Mouse (Mus musculus): Measurements from ENCODE around the gene Dnmbp. TPM values are rescaled to one million over a fixed set of nuclear protein-coding genes. Genes with fewer than 3 reads are reported as not detected.

Gene Dnmbp
- 10 to 100 TPM in 1 of 2 experiments, 1 to 10 TPM in 1; 10.0 to 13.3 TPM for total RNA-seq (2021)

DNA sequence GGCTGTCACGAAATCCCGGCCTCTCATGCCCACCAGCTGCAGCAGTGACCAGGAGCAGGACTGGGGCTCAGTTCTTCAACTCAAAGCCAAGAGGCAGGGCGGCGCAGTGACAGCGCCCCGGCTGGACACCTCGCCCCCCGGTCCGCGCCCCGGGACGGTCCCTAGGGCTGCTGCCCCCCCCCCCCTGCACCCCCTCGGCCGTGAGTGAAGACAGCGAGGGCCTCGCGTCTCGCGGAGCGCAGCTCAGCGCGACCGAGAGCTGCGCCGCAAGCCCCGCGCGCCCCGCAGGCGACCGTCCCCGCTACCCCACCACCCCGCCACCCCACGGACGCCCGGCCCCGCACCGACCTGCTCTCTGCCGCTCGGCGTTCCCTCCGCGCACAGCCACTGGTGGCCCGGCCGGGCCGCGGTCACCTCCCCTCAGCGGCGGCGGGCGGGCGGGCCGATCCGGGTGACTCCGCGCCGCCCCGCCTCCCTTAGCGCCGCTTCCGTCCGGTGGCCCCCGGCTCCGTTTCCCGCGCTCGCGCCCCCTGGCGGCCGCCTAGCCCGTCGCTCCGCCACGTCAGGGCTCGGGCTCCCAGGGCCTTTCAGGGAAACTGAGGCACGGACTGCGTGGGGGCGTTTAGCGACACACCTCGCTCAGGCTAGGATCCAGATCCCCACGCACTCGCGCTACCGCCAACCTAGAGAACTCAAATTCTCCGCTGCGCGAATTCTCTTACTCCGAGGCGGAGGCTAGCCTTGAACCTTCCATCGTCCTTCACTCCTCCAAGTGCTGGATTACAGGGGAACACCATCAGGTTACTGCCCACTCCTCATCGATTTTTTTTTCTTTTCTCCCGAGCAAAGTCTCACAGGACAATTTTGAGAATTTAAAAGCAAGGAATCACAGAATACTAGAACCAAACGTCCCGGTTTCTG is at the start of gene Dnmbp:
TSS of gene Dnmbp (minus strand) at position 423 of the 921 bp plus-strand sequence.
- peak; percentile 61 to 76 for DNase-seq (ENCODE audit: low spot score in 2 of 2)
- intact Hi-C loops (cut with DNase I), result loop anchor here (1.0 to 5.0 kb wide), 3 partner anchors 61 to 108 kb away; no protein-coding TSS in a partner anchor

DNA sequence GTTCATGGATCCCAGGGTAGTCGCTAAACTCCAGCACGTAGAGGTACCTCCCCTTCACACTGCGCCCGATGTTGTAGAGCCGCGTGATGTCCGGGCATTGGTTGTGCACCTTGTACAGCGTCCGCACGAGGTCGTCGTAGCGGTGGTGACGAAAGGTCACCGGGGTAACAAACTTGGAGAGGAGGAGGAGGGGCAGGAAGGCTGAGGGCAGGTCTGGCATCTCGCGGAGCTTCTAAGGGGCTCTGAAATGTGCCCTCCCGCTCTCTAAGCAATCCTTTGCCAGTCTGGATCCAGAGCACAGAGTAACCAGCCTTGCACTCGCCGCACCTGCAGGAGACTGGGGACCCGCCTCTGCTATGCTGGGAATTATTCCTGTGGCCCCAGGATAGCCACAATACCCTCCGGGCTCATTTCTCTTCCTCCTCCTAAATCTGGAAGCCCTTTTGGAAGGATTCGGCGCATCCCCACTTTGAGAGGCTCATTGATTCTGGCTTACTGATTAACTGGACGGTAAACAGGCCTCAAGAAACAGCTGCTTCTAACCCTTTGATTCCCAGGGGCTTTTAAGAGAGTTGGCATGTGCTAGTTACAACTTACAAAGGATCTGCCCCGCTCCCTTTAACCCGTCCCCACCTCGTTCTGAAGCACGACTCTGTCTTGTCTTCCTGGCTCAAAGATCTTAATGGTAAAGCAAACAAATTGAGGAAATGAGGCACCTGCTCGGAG is 46.2 kb upstream of the Dnmbp start, which contains the start of gene Cpn1:
TSS of gene Cpn1 (minus strand) at position 488 of the 726 bp plus-strand sequence.
- DNase-seq (ENCODE audit: low spot score in 2 of 2), result no peak
- intact Hi-C loops (cut with DNase I), result no loop called here

DNA sequence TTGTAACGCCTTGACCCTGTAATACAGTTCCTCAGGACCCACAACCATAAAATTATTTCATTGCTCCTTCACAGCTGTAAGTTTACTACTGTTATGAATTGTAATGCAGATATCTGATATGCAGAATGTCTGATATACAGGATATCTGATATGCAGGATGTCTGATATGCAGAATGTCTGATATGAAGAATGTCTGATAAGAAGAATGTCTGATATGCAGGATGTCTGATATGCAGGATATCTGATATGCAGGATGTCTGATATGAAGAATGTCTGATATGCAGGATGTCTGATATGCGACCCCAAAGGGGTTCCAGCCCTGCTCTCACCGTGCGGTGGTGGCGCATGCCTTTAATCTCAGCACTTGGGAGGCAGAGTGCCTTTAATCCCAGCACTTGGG is 42.0 kb upstream of the Dnmbp start:
- intact Hi-C loops (cut with DNase I), result no loop called here
- no peak for DNase-seq (ENCODE audit: low spot score in 2 of 2)

DNA sequence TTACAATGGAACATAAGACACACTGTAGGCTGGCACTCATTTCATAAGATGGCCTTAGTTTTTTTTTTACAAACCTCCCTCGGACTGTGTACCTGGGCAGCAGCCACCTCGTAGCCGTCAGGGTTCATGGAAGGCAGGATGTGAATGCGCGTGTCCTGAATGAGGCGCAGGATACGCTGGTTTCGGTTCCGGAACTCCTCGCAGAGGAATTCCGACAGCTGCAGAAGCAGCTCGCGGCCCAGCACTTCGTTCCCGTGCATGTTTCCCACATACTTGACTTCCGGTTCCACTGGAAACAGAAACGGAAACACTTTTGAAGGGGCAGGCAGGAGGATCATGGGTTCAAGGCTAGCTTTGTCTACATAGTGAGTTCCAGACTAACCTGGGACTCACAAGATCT is 40.7 kb upstream of the Dnmbp start:
- intact Hi-C loops (cut with DNase I), result no loop called here

DNA sequence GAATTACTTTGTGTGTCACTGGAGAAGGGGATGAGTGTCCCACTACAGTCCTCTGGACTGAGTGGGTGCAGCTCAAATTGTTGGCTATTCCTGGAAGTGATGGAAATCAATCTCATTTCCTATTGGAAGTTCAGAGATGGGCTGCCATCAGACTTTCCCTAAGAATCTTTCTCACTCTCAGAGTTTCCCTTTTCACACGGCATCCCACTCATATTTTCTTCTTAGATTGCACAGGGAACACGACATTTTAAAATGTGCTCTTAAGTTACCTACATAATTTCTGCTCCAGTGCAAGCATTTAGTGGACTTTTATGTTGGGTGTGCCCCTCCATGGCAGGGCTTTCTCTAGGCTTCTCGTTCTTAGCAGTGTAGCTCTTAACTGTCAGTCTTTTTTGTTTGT is 37.8 kb upstream of the Dnmbp start:
- DNase-seq (ENCODE audit: low spot score in 2 of 2), result peak in 1 of 2 experiments; percentile 27
- intact Hi-C loops (cut with DNase I), result no loop called here

More for the DNA sequence above, 40.7 kb upstream of the Dnmbp start:
- no peak for DNase-seq (ENCODE audit: low spot score in 2 of 2)

GRCm38 (mm10) chr19:43976661-43977060 is 36.7 kb upstream of the Dnmbp start:
- intact Hi-C loops (cut with DNase I), result no loop called here
- peak in 1 of 2 experiments; percentile 38 for DNase-seq (ENCODE audit: low spot score in 2 of 2)

DNA sequence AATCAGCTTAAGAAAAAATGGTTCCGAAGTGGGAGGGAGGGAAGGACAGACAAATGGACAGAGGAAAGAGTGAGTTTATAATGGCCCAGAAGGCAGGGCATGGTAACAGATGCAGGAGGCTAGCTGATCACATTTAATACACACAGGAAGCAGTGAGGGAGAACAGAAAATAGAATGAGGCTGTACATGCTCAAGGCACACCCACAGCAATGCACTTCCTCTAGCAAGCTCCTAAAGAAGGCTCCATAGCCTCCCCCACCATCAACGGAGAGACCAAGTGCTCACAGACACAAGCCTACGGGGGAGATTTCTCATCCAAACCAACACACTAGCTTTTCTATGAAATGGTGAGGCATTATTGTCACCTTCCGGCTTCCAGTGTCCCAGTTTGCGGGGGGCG is 34.2 kb upstream of the Dnmbp start:
- DNase-seq (ENCODE audit: low spot score in 2 of 2), result peak in 1 of 2 experiments; percentile 70
- intact Hi-C loops (cut with DNase I), result no loop called here

DNA sequence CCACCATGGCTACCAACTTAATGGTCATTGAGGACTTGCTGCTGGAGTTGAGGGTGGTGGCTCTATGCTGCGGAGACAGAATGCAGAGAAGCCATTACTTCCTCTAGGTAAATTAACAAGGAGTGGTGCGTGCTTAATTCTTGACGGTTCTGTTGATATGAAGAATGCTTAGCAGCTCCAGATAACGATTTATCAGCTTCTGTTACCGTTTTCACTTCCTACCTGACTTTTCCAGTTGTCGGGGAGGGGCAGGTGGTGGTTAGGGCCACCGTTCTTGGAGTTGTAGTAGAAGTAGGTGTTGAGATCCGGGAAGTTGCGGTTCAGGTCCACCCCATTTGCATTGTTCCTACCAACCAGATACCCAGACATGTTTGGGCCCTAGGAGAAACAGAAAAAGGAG is 33.7 kb upstream of the Dnmbp start:
- intact Hi-C loops (cut with DNase I), result no loop called here
- DNase-seq (ENCODE audit: low spot score in 2 of 2), result no peak

DNA sequence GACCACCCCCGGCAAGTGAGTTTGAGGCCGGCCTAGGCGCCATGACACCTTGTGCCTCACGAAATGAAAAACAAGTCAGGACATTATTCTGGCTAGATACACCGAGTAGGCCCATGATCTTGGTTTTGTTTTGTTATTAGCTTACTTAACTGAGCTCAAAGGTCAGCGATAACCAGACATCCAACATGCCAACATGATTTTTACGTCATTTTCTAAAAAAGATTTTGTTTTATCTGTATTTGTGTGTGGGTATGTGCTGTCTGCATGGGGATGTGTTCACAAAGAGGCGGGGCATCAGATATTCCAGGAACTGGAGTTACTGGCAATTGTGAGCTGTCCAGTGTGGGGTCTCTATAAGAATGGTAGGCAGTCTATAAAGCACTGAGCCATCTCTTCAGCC is 32.1 kb upstream of the Dnmbp start:
- intact Hi-C loops (cut with DNase I), result no loop called here
- no peak for DNase-seq (ENCODE audit: low spot score in 2 of 2)

DNA sequence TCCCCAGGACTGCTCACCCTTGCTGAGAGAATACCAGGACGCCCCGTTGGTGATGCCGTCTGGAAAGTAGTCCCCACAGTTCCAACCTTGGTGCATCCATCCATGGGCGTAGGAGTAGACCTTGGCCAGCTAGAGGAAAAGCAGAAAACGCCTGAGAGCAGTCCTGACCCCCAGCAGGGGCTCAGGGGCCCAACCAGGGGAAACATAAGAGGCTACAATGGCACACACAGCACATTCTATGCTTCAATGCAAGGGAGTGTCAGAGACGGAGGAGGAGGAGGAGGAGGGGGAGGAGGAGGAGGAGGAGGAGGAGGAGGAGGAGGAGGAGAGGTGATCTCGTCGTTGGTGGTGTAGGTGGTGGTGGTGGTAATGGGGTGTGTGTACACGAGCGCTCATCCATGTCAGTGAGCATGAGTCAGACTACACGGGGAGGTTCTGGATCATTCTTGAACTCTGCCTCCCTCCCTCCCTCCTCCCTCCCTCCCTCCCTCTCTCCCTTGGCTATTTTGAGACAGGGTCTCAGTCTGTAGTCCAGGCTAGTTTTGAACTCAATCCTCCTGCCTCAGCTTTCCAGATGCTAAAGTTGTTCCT is 28.5 kb upstream of the Dnmbp start:
- intact Hi-C loops (cut with DNase I), result no loop called here
- DNase-seq (ENCODE audit: low spot score in 2 of 2), result no peak

- DNase-seq (ENCODE audit: low spot score in 2 of 2), result no peak
- intact Hi-C loops (cut with DNase I), result no loop called here
Observed at GRCm38 (mm10) chr19:43966481-43966880, 26.5 kb upstream of the Dnmbp start.

DNA sequence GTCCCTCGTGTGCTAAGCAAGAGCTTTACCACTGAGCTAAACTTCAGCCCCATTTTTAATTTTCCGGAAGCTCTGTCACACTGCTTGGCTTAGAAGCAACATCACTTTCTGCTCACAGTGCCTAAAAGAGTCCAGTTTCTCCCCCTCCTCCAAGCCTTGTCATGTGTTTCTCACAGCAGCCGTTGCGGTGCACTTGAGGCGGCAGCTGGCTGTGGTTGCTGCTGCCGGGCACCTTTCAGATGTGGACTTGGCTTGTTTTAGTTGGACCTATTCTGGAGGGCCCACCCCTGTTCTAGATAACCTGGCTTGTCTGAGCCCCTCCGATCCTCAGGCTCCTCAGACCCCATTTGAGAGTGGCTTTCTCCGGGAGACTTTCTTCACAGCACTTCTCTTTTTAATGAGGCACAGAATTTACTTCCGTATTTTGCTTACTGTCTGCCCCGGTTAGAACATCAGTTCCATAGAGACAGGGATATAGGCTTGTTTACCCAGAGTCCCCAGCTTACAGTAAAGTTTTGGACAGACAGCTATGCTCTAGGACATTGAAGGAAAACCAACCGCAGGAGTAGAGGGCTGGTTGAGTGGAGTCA is 25.6 kb upstream of the Dnmbp start:
- intact Hi-C loops (cut with DNase I), result no loop called here

GRCm38 (mm10) chr19:43962795-43963194 is 22.8 kb upstream of the Dnmbp start:
- intact Hi-C loops (cut with DNase I), result no loop called here
- no peak for DNase-seq (ENCODE audit: low spot score in 2 of 2)

More for the DNA sequence above, 25.6 kb upstream of the Dnmbp start:
- DNase-seq (ENCODE audit: low spot score in 2 of 2), result no peak

DNA sequence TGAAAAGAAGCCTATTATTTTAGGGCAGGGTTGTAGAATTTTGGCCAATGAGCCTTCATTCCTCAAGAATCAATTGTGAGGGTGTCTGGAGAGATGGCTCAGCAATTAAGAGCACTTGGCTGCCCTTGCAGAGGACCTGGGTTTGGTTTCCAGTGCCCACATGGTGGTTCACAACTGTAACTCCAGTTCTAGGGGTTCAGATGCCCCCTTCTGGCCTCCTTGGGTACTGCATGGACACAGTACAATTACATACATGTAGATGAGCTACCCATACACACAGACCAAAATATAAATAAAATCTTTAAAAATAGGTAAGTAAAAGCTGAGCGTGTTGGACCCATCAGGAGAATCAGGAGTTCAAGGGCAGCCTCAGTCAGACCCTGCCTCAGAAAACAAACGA is 21.2 kb upstream of the Dnmbp start:
- intact Hi-C loops (cut with DNase I), result no loop called here
- no peak for DNase-seq (ENCODE audit: low spot score in 2 of 2)

DNA sequence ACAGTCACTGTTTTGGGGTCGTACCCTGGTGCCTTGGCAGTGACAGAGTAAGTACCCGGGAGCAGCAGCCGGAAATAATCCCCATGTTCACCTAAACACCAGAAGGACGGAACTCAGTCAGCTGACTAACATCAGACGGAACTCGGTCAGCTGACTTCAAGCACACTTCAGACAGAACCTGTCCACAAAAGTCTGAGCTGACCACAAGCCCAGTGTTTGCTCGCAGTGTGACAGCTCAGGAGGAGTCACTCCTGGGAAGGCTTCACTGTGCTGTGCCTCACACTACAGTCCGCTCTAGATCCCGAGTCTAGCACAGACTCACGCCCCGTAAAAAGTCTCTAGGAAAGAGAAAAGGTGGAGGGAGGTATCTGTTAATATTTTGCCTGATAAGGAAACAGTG is 20.0 kb upstream of the Dnmbp start:
- intact Hi-C loops (cut with DNase I), result no loop called here
- DNase-seq (ENCODE audit: low spot score in 2 of 2), result no peak

DNA sequence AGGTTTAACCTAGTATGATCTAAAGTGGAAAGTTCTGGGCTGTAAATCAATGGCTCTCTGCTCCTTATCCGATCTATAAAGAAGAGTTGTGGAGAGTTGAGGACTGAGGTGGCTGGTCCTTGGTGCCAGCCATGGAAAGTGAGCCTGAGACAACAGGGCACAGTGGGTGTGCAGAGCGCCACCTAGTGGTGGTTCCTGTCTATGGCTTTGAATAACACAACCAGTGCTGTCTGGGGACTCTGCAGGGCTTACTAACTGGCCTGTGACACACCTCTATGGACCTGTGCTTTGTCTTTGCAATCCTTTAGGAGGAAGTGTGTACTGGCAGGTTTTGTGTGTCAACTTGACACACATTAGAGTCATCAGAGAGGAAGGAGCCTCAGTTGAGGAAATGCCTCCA is 19.2 kb upstream of the Dnmbp start:
- DNase-seq (ENCODE audit: low spot score in 2 of 2), result peak; percentile 72
- intact Hi-C loops (cut with DNase I), result loop anchor here (2.0 to 5.0 kb wide), 2 partner anchors 107 to 126 kb away; no protein-coding TSS in a partner anchor

DNA sequence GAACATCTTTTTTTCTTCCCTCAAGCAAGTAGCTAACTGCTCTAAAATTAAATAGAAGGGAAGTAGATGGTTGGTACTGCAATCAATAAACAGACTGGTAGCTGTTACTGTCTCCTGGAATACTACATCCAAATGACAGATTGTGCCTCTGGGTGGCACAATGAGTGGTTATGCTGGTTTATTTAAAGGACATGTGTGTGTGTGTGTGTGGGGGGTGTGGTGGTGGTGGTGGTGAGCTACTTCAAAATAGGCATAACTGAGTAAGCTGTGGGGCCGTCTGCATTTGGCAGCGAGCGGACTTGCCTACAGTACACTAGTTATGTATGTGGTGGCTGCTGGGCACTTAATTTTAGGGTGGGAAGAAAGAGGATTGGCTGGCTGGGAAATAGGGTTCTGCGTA is 17.9 kb upstream of the Dnmbp start:
- DNase-seq (ENCODE audit: low spot score in 2 of 2), result peak; percentile 54 to 93
- intact Hi-C loops (cut with DNase I), result loop anchor here (2.0 to 5.0 kb wide), 2 partner anchors 106 to 125 kb away; no protein-coding TSS in a partner anchor

GRCm38 (mm10) chr19:43957402-43957801 is 17.4 kb upstream of the Dnmbp start:
- intact Hi-C loops (cut with DNase I), result loop anchor here (5.0 kb wide), 1 partner anchor 105 kb away; no protein-coding TSS in a partner anchor
- DNase-seq (ENCODE audit: low spot score in 2 of 2), result no peak

DNA sequence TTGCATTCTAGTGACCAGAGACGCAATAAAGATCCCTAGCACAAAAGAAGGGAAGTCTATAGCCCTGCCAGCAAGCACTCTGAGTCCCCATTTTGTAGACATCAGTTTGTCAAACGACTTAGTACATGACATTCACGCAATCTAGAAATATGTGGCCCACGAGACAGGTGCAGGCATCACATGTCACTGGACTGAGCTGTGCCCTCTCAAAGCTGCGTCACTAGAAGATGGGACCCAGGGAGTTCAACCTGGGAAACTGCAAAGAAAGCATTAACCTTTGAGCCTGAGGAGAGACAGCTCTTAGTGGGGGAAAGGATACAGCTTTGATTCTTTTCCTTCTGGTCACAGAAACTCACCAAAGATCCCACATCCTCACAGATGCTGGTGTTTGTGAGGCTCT is 15.3 kb upstream of the Dnmbp start:
- intact Hi-C loops (cut with DNase I), result loop anchor here (5.0 kb wide), 1 partner anchor 103 kb away; no protein-coding TSS in a partner anchor
- no peak for DNase-seq (ENCODE audit: low spot score in 2 of 2)
